Mouse (Mus musculus): ENCODE results near the gene Phactr1. TPM values are rescaled to one million over a fixed set of nuclear protein-coding genes. Genes with fewer than 3 reads are reported as not detected.

Phactr1 gene
- polyA plus RNA-seq, 1 experiment: not detected

- TF ChIP-seq TAL1 (IDR thresholded peaks at IDR 0.05; ENCODE audit: low read length) (no peak), GATA1 (IDR thresholded peaks at IDR 0.05; ENCODE audit: low read length) (no peak)
- H3K4me1 ChIP-seq (ENCODE audit: control insufficient read depth): no peaks in the 10 kb centered on the region
- H3K4me3 ChIP-seq (replicated peaks): no peak overlapping the region
Measured at GRCm38 (mm10) chr13:42895980-42896379, 215.6 kb downstream of the Phactr1 start.

GRCm38 (mm10) chr13:42899611-42900010, 219.2 kb downstream of the Phactr1 start:
- peaks cover 9% of the 10 kb centered on the region for H3K9me3 ChIP-seq (ENCODE audit: control insufficient read depth, low read length)
- H3K36me3 ChIP-seq (ENCODE audit: control insufficient read depth): no peaks in the 10 kb centered on the region
- no peak overlapping the region for H3K4me3 ChIP-seq (replicated peaks)
- TF ChIP-seq TAL1 (IDR thresholded peaks at IDR 0.05; ENCODE audit: low read length) (no peak), GATA1 (IDR thresholded peaks at IDR 0.05; ENCODE audit: low read length) (no peak)
- H3K4me1 ChIP-seq (ENCODE audit: control insufficient read depth): no peaks in the 10 kb centered on the region
- no peaks in the 10 kb centered on the region for H3K27me3 ChIP-seq (ENCODE audit: control insufficient read depth)

More at GRCm38 (mm10) chr13:42895980-42896379, 215.6 kb downstream of the Phactr1 start:
- Histone ChIP-seq H3K27me3 (ENCODE audit: control insufficient read depth) (no peaks in the 10 kb centered on the region), H3K36me3 (ENCODE audit: control insufficient read depth) (no peaks in the 10 kb centered on the region), H3K9me3 (ENCODE audit: control insufficient read depth, low read length) (peaks cover 16% of the 10 kb centered on the region)

- no peaks in the 10 kb centered on the region for H3K27me3 ChIP-seq (ENCODE audit: control insufficient read depth)
- no peaks in the 10 kb centered on the region for H3K36me3 ChIP-seq (ENCODE audit: control insufficient read depth)
- TF ChIP-seq TAL1 (IDR thresholded peaks at IDR 0.05; ENCODE audit: low read length) (no peak), GATA1 (IDR thresholded peaks at IDR 0.05; ENCODE audit: low read length) (no peak)
- H3K4me1 ChIP-seq (ENCODE audit: control insufficient read depth): no peaks in the 10 kb centered on the region
- H3K9me3 ChIP-seq (ENCODE audit: control insufficient read depth, low read length): no peaks in the 10 kb centered on the region
- no peak overlapping the region for H3K4me3 ChIP-seq (replicated peaks)
Measured at GRCm38 (mm10) chr13:42901837-42902236, 221.4 kb downstream of the Phactr1 start.

GRCm38 (mm10) chr13:42902859-42903258, 222.4 kb downstream of the Phactr1 start:
- Histone ChIP-seq H3K4me1 (ENCODE audit: control insufficient read depth) (no peaks in the 10 kb centered on the region), H3K9me3 (ENCODE audit: control insufficient read depth, low read length) (no peaks in the 10 kb centered on the region), H3K36me3 (ENCODE audit: control insufficient read depth) (no peaks in the 10 kb centered on the region), H3K27me3 (ENCODE audit: control insufficient read depth) (no peaks in the 10 kb centered on the region), H3K4me3 (replicated peaks) (no peak overlapping the region)
- TF ChIP-seq TAL1 (IDR thresholded peaks at IDR 0.05; ENCODE audit: low read length) (no peak), GATA1 (IDR thresholded peaks at IDR 0.05; ENCODE audit: low read length) (no peak)

GRCm38 (mm10) chr13:42905818-42906217, 225.4 kb downstream of the Phactr1 start:
- no peaks in the 10 kb centered on the region for H3K27me3 ChIP-seq (ENCODE audit: control insufficient read depth)
- no peak for TF ChIP-seq GATA1 (IDR thresholded peaks at IDR 0.05; ENCODE audit: low read length)
- TF ChIP-seq TAL1 (IDR thresholded peaks at IDR 0.05; ENCODE audit: low read length): no peak
- no peak overlapping the region for H3K4me3 ChIP-seq (replicated peaks)
- no peaks in the 10 kb centered on the region for H3K4me1 ChIP-seq (ENCODE audit: control insufficient read depth)
- no peaks in the 10 kb centered on the region for H3K36me3 ChIP-seq (ENCODE audit: control insufficient read depth)
- H3K9me3 ChIP-seq (ENCODE audit: control insufficient read depth, low read length): peaks cover 3% of the 10 kb centered on the region; the same call in 1 of the 2 replicates

GRCm38 (mm10) chr13:42906990-42907389, 226.6 kb downstream of the Phactr1 start:
- peaks cover 3% of the 10 kb centered on the region; the same call in 1 of the 2 replicates for H3K9me3 ChIP-seq (ENCODE audit: control insufficient read depth, low read length)
- no peaks in the 10 kb centered on the region for H3K36me3 ChIP-seq (ENCODE audit: control insufficient read depth)
- H3K4me1 ChIP-seq (ENCODE audit: control insufficient read depth): no peaks in the 10 kb centered on the region
- no peak for TF ChIP-seq GATA1 (IDR thresholded peaks at IDR 0.05; ENCODE audit: low read length)
- no peak for TF ChIP-seq TAL1 (IDR thresholded peaks at IDR 0.05; ENCODE audit: low read length)
- H3K4me3 ChIP-seq (replicated peaks): no peak overlapping the region
- no peaks in the 10 kb centered on the region for H3K27me3 ChIP-seq (ENCODE audit: control insufficient read depth)

GRCm38 (mm10) chr13:42915081-42915480, 234.7 kb downstream of the Phactr1 start:
- Histone ChIP-seq H3K4me3 (replicated peaks) (no peak overlapping the region), H3K9me3 (ENCODE audit: control insufficient read depth, low read length) (peaks cover 3% of the 10 kb centered on the region; the same call in 1 of the 2 replicates), H3K36me3 (ENCODE audit: control insufficient read depth) (no peaks in the 10 kb centered on the region), H3K27me3 (ENCODE audit: control insufficient read depth) (peaks cover 31% of the 10 kb centered on the region), H3K4me1 (ENCODE audit: control insufficient read depth) (no peaks in the 10 kb centered on the region)
- TF ChIP-seq TAL1 (IDR thresholded peaks at IDR 0.05; ENCODE audit: low read length) (no peak), GATA1 (IDR thresholded peaks at IDR 0.05; ENCODE audit: low read length) (no peak)

- H3K4me3 ChIP-seq (replicated peaks): no peak overlapping the region
- TF ChIP-seq GATA1 (IDR thresholded peaks at IDR 0.05; ENCODE audit: low read length) (no peak), TAL1 (IDR thresholded peaks at IDR 0.05; ENCODE audit: low read length) (no peak)
- H3K27me3 ChIP-seq (ENCODE audit: control insufficient read depth): peaks cover 31% of the 10 kb centered on the region
- H3K36me3 ChIP-seq (ENCODE audit: control insufficient read depth): no peaks in the 10 kb centered on the region
- H3K4me1 ChIP-seq (ENCODE audit: control insufficient read depth): no peaks in the 10 kb centered on the region
- H3K9me3 ChIP-seq (ENCODE audit: control insufficient read depth, low read length): no peaks in the 10 kb centered on the region; the same call in 1 of the 2 replicates
Measured at GRCm38 (mm10) chr13:42915851-42916193, 235.4 kb downstream of the Phactr1 start.

GRCm38 (mm10) chr13:42916194-42917033, 236.0 kb downstream of the Phactr1 start:
- no peaks in the 10 kb centered on the region for H3K4me1 ChIP-seq (ENCODE audit: control insufficient read depth)
- no peaks in the 10 kb centered on the region for H3K36me3 ChIP-seq (ENCODE audit: control insufficient read depth)
- H3K27me3 ChIP-seq (ENCODE audit: control insufficient read depth): peaks cover 31% of the 10 kb centered on the region
- no peaks in the 10 kb centered on the region; the same call in 1 of the 2 replicates for H3K9me3 ChIP-seq (ENCODE audit: control insufficient read depth, low read length)
- no peak for TF ChIP-seq GATA1 (IDR thresholded peaks at IDR 0.05; ENCODE audit: low read length)
- no peak for TF ChIP-seq TAL1 (IDR thresholded peaks at IDR 0.05; ENCODE audit: low read length)
- H3K4me3 ChIP-seq (replicated peaks): no peak overlapping the region

All from erythroblast, embryonic 14.5 days (primary cell).